Mouse (Mus musculus): ENCODE results near the gene Chrnd. TPM values are rescaled to one million over a fixed set of nuclear protein-coding genes. Genes with fewer than 3 reads are reported as not detected.

The Chrnd gene
- polyA plus RNA-seq, 1 experiment from 2014 or later = not detected

DNA sequence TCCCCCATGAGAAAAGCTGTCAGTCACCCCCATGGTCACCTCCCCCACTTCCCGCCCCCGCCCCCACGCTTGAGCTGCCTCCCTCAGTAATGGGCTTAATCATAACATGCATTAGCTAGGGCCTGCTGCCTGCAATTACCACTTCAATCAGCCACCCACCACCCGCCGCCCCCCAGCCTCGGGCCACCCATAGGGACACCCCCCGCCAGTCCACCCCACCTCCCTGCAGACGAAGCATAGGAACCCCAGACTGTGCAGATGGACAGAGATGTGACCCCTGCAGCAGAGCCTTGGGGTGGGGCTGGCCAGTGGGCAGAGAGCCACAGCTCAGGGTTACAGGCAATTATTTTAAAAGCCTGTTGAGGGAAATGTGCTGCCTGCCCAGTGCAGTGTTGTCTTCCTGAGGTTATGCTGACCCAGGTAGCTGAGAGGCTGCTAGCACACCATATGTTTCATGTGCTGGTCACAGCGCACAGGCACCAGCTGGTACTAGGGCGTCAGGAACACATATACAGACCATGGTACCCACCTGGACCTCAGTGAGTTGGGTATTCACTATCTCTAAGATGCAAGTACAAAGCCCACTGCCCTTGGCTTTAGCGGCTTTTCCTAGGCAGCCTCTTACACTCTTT, 26.1 kb upstream of the Chrnd start:
- ChIA-PET CTCF (no interaction called here), POLR2A (no interaction called here)
- ATAC-seq (no peak), DNase-seq (ENCODE audit: low read depth, low spot score) (no peak)
- in situ Hi-C loops (cut with MboI; ENCODE audit: low pct_unique_long_range_greater_than_20kb) = no loop called here
- no peaks in the 10 kb centered on the region for H3K27me3 ChIP-seq
- TF ChIP-seq CTCF (IDR thresholded peaks at IDR 0.05) = no peak

DNA sequence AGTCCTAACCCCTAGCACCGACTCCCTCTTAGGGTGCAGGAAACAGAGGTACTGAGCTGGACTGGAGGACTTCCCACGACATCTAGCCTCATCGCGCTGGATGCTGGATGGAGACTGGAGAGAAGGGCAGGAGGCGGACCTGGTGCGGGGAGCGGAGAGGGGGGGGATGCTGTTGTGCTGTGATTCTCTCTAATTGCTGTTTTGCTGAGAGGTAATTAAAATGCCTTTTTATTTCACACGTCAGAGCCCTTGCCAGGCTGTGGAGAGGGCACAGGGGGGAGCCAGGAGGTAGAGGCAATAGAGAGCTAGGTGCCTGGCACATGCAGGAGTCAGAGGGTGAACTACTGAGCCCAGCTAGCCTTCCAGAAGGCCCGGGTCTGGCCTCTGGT, 25.6 kb upstream of the Chrnd start:
- H3K27me3 ChIP-seq = no peaks in the 10 kb centered on the region
- in situ Hi-C loops (cut with MboI; ENCODE audit: low pct_unique_long_range_greater_than_20kb) = no loop called here
- DNase-seq (ENCODE audit: low read depth, low spot score) (no peak), ATAC-seq (no peak)
- ChIA-PET CTCF (no interaction called here), POLR2A (no interaction called here)
- TF ChIP-seq CTCF (IDR thresholded peaks at IDR 0.05) = no peak

DNA sequence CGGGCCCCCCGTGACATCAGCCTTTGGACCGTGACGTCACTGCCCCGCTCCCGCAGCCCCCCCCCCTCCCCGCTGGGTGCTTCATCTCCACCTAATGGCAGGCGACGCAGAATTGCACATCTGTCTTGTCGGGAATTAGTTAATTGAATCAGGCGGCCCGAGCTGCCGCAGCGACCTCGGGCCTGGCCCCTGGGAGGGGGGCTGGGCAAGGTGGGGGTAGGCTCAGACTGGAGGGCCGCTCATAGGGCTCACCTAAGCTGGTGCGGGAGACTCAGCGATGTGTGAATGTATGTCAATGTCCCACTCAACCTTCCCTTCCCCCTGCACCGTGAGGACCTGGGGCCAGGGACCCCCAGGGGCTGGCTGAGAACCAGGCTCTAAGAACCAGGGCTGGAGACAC, 19.9 kb upstream of the Chrnd start:
- DNase-seq (ENCODE audit: low read depth, low spot score) = no peak
- no peaks in the 10 kb centered on the region for H3K27me3 ChIP-seq
- ChIA-PET POLR2A (no interaction called here), CTCF (no interaction called here)
- ATAC-seq = no peak
- no peak for TF ChIP-seq CTCF (IDR thresholded peaks at IDR 0.05)
- in situ Hi-C loops (cut with MboI; ENCODE audit: low pct_unique_long_range_greater_than_20kb) = loop anchor here (10.0 kb wide), 1 partner anchor 726 kb away; no protein-coding TSS in a partner anchor

DNA sequence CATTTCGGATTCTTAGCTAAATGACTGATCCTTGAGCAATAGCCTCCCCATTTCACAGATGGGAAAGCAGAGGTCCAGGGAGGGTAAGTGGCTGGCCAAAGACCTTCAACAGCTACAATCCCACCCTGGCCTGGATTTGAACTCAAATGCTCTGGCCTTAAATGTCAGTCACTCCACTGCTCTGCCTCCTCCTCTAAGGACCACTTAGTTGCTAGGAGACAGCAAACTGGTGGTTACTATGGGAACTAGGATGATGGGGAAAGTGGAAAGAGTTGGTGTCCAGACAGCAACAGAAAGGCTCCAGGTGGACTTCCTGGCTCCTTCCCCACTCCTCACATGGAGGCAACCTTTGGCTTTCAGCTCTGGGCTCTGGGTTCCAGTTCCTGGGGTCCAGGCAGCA, 19.1 kb upstream of the Chrnd start:
- CTCF ChIA-PET = no interaction called here
- POLR2A ChIA-PET = no interaction called here
- no peak for TF ChIP-seq CTCF (IDR thresholded peaks at IDR 0.05)
- no peaks in the 10 kb centered on the region for H3K27me3 ChIP-seq
- no peak for DNase-seq (ENCODE audit: low read depth, low spot score)
- ATAC-seq = no peak
- in situ Hi-C loops (cut with MboI; ENCODE audit: low pct_unique_long_range_greater_than_20kb) = loop anchor here (10.0 kb wide), 1 partner anchor 727 kb away; no protein-coding TSS in a partner anchor

DNA sequence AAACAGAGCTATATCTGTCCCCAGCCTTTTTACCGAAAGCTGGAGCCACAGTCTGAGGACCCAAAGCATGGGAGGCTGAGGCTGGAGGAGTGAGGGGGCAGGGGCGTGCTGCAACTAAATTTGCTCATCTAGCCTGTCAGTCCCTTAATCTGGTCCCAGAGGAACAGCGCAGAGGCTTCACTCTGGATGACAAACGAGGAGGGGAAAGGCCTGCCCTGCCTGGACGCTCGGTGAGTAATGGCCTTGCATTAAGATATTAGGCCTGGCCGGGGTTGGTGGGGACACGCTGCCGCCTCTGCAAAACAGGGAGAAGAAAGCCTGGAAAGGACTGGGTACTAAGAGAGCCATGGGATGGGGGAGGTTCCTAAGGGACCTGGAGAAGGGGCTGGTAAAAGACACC, 18.1 kb upstream of the Chrnd start:
- no peak for ATAC-seq
- H3K27me3 ChIP-seq = no peaks in the 10 kb centered on the region
- CTCF ChIA-PET = no interaction called here
- in situ Hi-C loops (cut with MboI; ENCODE audit: low pct_unique_long_range_greater_than_20kb) = loop anchor here (10.0 kb wide), 1 partner anchor 728 kb away; no protein-coding TSS in a partner anchor
- TF ChIP-seq CTCF (IDR thresholded peaks at IDR 0.05) = no peak
- POLR2A ChIA-PET = no interaction called here
- DNase-seq (ENCODE audit: low read depth, low spot score) = no peak

DNA sequence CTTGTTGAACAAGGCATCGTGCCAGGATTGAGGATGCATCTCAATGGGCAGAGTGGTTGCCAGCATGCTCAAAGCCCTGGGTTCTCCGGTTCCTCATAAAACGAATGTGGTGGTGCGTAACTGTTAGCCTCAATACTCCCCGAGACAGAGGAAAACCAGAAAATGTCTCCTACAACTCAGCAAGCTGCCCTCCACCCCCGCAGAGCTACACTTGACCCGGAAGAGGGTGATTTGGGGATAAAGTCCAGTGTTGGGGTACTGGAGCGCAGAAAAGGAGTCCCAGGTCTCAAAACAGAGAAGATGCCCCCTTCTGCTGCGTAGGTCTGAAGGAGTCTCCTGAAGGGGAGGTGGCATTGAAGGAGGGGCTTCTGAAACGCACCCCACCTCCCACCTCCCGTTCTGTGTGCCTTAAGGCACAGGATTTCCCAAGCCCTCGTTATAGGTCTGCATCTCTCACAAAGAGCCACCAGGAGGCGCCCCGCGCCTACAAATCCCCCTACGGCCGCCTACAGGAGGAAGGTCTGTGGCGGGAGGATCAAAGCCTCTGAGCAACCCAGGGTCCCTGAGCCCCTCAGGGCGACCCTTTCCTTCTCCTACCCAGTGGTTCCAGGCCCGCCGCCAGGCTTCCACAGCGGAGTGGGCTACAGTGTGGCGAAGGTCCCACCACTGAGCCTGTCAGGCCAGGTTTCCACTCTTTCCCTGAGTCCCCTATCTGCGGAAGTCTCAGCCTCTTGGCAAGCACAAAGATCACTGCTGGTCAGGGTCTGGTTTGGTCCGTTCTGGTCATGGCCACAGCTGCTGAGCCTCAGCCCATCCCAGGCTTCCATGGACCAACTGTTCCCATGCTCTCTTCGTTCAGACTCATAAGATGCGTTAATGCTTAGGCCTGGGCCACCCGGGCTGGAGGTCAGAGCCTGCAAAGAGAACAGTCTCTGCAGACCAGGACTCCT, 16.1 kb upstream of the Chrnd start:
- no peak for TF ChIP-seq CTCF (IDR thresholded peaks at IDR 0.05)
- DNase-seq (ENCODE audit: low read depth, low spot score) = no peak
- ChIA-PET CTCF (interaction anchor here (0.8 to 4.3 kb wide), 4 partner anchors 12 to 134 kb away, joined by 3 to 37 read pairs (median 4); no protein-coding TSS in a partner anchor), POLR2A (no interaction called here)
- in situ Hi-C loops (cut with MboI; ENCODE audit: low pct_unique_long_range_greater_than_20kb) = loop anchor here (10.0 kb wide), 1 partner anchor 729 kb away; no protein-coding TSS in a partner anchor
- peak; percentile 19 for ATAC-seq
- no peaks in the 10 kb centered on the region for H3K27me3 ChIP-seq

DNA sequence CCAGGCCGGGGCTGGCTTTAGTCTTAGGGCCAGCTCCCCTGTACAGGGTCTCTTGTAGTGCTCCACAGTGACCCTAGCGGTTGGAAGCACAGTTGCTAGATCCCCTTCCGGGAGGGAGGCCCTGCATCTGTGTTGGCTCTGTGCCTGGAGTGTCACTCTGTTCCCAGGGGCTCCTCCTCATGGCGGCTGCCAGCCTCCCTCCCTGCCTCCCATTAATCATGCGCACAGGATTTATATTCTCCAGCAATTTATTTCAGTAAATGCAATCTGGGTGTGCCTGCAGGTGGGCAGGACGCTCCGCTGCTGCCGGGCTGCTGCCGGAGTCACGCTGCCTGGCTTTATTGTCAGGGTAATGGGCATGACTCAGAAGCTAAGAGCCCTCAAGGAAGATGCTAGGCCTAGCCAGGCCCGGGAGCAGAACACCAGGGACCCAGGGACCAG, 14.5 kb upstream of the Chrnd start:
- peak; percentile 68 for ATAC-seq
- DNase-seq (ENCODE audit: low read depth, low spot score) = peak; percentile 89
- in situ Hi-C loops (cut with MboI; ENCODE audit: low pct_unique_long_range_greater_than_20kb) = loop anchor here (10.0 kb wide), 1 partner anchor 731 kb away; no protein-coding TSS in a partner anchor
- no peaks in the 10 kb centered on the region for H3K27me3 ChIP-seq
- no peak for TF ChIP-seq CTCF (IDR thresholded peaks at IDR 0.05)
- POLR2A ChIA-PET = interaction anchor here (0.9 kb wide), 1 partner anchor 11 kb away, joined by 3 read pairs; no protein-coding TSS in a partner anchor
- CTCF ChIA-PET = interaction anchor here (0.7 to 4.3 kb wide), 4 partner anchors 11 to 136 kb away, joined by 3 to 37 read pairs (median 4); no protein-coding TSS in a partner anchor

DNA sequence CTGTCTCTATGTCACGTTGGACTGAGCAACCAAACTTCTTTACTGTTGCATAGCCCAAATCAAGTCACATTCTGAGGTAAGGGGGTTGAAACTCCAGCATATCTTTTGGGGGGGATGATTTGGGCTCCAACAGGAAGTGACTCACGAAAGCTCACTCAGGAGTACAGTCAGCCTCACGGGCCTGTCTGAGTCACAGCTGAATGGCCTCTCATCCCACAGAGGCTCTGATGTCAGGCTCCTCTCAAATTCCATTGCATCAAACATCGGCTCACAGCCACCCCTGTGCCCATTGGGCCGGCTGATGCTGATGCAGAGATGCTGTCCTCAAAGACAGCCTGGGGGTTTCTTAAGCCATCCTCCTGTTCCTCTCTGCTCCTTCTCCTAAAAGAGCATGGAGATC, 9.5 kb upstream of the Chrnd start:
- no peak for TF ChIP-seq CTCF (IDR thresholded peaks at IDR 0.05)
- ATAC-seq = peak; percentile 59
- ChIA-PET CTCF (no interaction called here), POLR2A (no interaction called here)
- no peaks in the 10 kb centered on the region for H3K27me3 ChIP-seq
- in situ Hi-C loops (cut with MboI; ENCODE audit: low pct_unique_long_range_greater_than_20kb) = loop anchor here (10.0 kb wide), 1 partner anchor 566 kb away; no protein-coding TSS in a partner anchor
- DNase-seq (ENCODE audit: low read depth, low spot score) = peak; percentile 86

DNA sequence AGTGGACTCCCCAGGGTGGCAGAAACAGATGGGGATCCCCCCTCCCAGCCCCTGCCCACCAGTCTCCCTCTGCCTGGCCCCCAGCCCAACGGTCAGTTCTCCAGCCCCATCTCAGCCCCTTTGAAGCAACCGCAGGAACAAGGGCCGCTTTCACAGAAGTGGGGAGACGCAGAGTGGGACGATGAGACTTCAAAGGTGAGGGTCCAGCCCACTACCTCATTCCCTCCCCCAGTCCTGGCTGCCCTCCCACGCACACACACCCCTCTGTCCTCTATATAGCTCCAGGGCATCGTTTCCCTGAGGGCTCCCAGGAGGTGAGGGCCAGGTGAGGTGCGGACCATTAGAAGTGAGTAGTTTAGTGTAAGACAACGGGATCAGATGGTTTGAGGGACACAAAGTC, 7.4 kb upstream of the Chrnd start, which contains the start of gene Prss56:
TSS of gene Prss56 (plus strand) at position 301 of the 400 bp plus-strand sequence.
- CTCF ChIA-PET = no interaction called here
- in situ Hi-C loops (cut with MboI; ENCODE audit: low pct_unique_long_range_greater_than_20kb) = loop anchor here (10.0 kb wide), 1 partner anchor 568 kb away; no protein-coding TSS in a partner anchor
- ATAC-seq = no peak
- POLR2A ChIA-PET = no interaction called here
- TF ChIP-seq CTCF (IDR thresholded peaks at IDR 0.05) = no peak
- DNase-seq (ENCODE audit: low read depth, low spot score) = no peak
- no peaks in the 10 kb centered on the region for H3K27me3 ChIP-seq

DNA sequence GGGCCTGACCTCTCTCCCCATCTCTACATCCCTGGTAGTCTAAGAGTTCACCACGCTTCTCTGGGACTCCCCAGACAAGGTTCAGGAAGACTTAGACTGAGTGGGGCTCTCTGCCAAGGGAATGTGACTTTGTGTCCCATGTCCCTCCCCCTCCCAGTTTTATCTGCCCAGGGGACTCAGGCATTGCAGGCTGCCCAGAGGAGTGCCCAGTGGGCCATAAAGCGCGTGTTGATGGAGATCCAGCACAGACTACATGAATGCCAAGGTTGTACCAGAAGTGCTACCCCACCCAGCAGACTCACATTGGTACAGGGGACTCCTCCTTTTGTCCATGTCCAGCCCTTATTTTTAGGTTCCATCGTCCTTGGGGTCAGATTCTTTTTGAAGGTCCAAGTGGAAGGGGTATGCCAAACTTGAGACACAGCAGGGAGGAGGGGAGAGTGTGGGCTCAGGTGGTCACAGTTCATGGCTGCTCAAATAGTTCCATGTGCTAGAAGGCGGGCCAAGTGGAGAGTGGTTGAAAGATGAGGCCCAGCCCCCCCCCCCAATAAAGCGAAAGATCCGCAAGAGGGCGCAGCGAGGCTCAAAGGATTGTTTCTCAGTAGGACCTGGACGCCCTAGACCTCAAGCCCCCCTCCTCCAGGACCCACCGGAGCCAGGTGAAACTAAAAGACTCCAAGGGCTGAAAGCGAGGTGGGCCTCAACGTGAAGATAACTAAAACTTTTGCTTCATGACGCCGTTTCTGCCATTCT, 6.2 kb upstream of the Chrnd start:
- POLR2A ChIA-PET = interaction anchor here (1.1 kb wide), 1 partner anchor 140 kb away, joined by 4 read pairs; no protein-coding TSS in a partner anchor
- ATAC-seq = no peak
- no peaks in the 10 kb centered on the region for H3K27me3 ChIP-seq
- no peak for TF ChIP-seq CTCF (IDR thresholded peaks at IDR 0.05)
- CTCF ChIA-PET = interaction anchor here (1.1 to 4.1 kb wide), 2 partner anchors 87 to 142 kb away, joined by 4 to 23 read pairs; no protein-coding TSS in a partner anchor
- in situ Hi-C loops (cut with MboI; ENCODE audit: low pct_unique_long_range_greater_than_20kb) = loop anchor here (10.0 kb wide), 1 partner anchor 569 kb away; no protein-coding TSS in a partner anchor
- no peak for DNase-seq (ENCODE audit: low read depth, low spot score)

Measured in Patski (cell line).